Mouse (Mus musculus) G1E (cell line): ENCODE results near the gene A630023A22Rik. TPM values are rescaled to one million over a fixed set of nuclear protein-coding genes. Genes with fewer than 3 reads are reported as not detected.
A peak's percentile ranks its signal among the peaks of the same experiment; 100 is the strongest.

Source experiments
- ATAC-seq: 2 replicates; pipeline ENCODE4 v1.8.0; 2016; ENCODE audit warnings: mild to moderate bottlenecking; ENCODE audit not compliant: insufficient number of reproducible peaks, poor library complexity, low FRiP score, severe bottlenecking; ENCODE audit errors: extremely low read depth
- DNase-seq: peaks from one replicate; pipeline ENCODE4 v3.0.0; 2012; ENCODE audit warnings: low spot score
- H3K27me3 ChIP-seq: 2 replicates; pipeline ENCODE4 v1.6.1; 2012; ENCODE audit warnings: mild to moderate bottlenecking, low read length, inconsistent platforms; ENCODE audit not compliant: insufficient read depth
- H3K36me3 ChIP-seq: replicated peaks from 2 replicates; pipeline ENCODE3; 2012; ENCODE audit warnings: mild to moderate bottlenecking, inconsistent platforms
- H3K4me1 ChIP-seq: 2 replicates; pipeline ENCODE4 v1.6.1; 2012; ENCODE audit warnings: low read depth, low read length, inconsistent platforms, mixed read lengths; ENCODE audit not compliant: insufficient read depth
- H3K4me3 ChIP-seq: 2 replicates; pipeline ENCODE4 v1.5.1; 2012; ENCODE audit warnings: low read depth, mild to moderate bottlenecking, inconsistent platforms, low read length, moderate library complexity, mixed read lengths
- H3K9me3 ChIP-seq: replicated peaks from 2 replicates; pipeline ENCODE4 v1.6.1; 2012; ENCODE audit warnings: inconsistent platforms
- CTCF ChIP-seq: IDR thresholded peaks from 2 replicates; pipeline ENCODE4 v1.5.1; 2012; ENCODE audit warnings: low read depth, low read length, inconsistent platforms, mixed read lengths
- GATA1 ChIP-seq: IDR thresholded peaks from 2 replicates; pipeline ENCODE4 v1.6.1; 2012; ENCODE audit warnings: borderline replicate concordance, low read length, inconsistent platforms, mixed read lengths
- GATA2 ChIP-seq: IDR thresholded peaks from 2 replicates; pipeline ENCODE4 v1.6.1; 2012; ENCODE audit warnings: low read depth, low read length, inconsistent platforms, borderline replicate concordance
- POLR2AphosphoS5 ChIP-seq: IDR thresholded peaks from 2 replicates; pipeline ENCODE4 v1.6.1; 2012; ENCODE audit warnings: low read depth, low read length, inconsistent platforms; ENCODE audit not compliant: insufficient replicate concordance
- TAL1 ChIP-seq: conservative IDR thresholded peaks from 2 replicates; pipeline ENCODE4 v1.6.1; 2012; ENCODE audit warnings: low read depth, low read length, inconsistent platforms, mixed read lengths
- polyA plus RNA-seq: library from polyadenylated mRNA; stranded (reverse); fragments of >175 nt; gene quantifications from 2 replicates; pipeline ENCODE4 v1.2.3, GENCODE M21; 2012
- total RNA-seq, 2 experiments: library from RNA; stranded (forward) in 1 of 2; stranded (reverse) in 1 of 2; fragments of 200-1000 nt in 1 of 2; fragments of >200 nt in 1 of 2; fragmentation: Nextera tagmentation in 1 of 2; gene quantifications; 2 replicates each; pipeline ENCODE4 v1.2.3; 2014 to 2017

The A630023A22Rik gene
- total and polyA plus RNA-seq, 3 experiments = 0.11 TPM; not detected in 2

GRCm38 (mm10) chr14:34091475-34091874 is 11.1 kb downstream of the A630023A22Rik start:
- no peaks in the 10 kb centered on the region for H3K4me1 ChIP-seq
- no peak overlapping the region for H3K4me3 ChIP-seq
- ATAC-seq = no peak
- H3K27me3 ChIP-seq = no peaks in the 10 kb centered on the region; the same call in 1 of the 2 replicates
- DNase-seq = no peak
- H3K9me3 ChIP-seq = 0 out of 2 replicates have a peak, but pooled peaks cover 3% of the 10 kb centered on the region
- TF ChIP-seq TAL1 (no peak), CTCF (no peak), GATA2 (no peak), GATA1 (no peak), POLR2AphosphoS5 (no peak)
- no peaks in the 10 kb centered on the region for H3K36me3 ChIP-seq

GRCm38 (mm10) chr14:34089796-34090195 is 12.8 kb downstream of the A630023A22Rik start:
- Histone ChIP-seq H3K27me3 (no peaks in the 10 kb centered on the region; the same call in 1 of the 2 replicates), H3K36me3 (no peaks in the 10 kb centered on the region), H3K9me3 (0 out of 2 replicates have a peak, but pooled peaks cover 3% of the 10 kb centered on the region), H3K4me3 (no peak overlapping the region), H3K4me1 (no peaks in the 10 kb centered on the region)
- ATAC-seq = no peak
- TF ChIP-seq GATA1 = no peak
- no peak for TF ChIP-seq TAL1
- TF ChIP-seq GATA2 = no peak
- TF ChIP-seq POLR2AphosphoS5 = no peak
- no peak for DNase-seq

GRCm38 (mm10) chr14:34087856-34088398 is 14.6 kb downstream of the A630023A22Rik start:
- ATAC-seq = no peak

GRCm38 (mm10) chr14:34086806-34087205 is 15.7 kb downstream of the A630023A22Rik start:
- no peak for ATAC-seq
- Histone ChIP-seq H3K36me3 (no peaks in the 10 kb centered on the region), H3K27me3 (no peaks in the 10 kb centered on the region), H3K4me1 (no peaks in the 10 kb centered on the region), H3K4me3 (no peak overlapping the region), H3K9me3 (0 out of 2 replicates have a peak, but pooled peaks cover 3% of the 10 kb centered on the region)
- TF ChIP-seq POLR2AphosphoS5 (no peak), GATA2 (no peak), TAL1 (no peak), GATA1 (no peak), CTCF (no peak)
- DNase-seq = no peak

More at GRCm38 (mm10) chr14:34087856-34088398, 14.6 kb downstream of the A630023A22Rik start:
- H3K27me3 ChIP-seq = no peaks in the 10 kb centered on the region
- TF ChIP-seq CTCF (no peak), GATA2 (no peak)
- H3K4me3 ChIP-seq = no peak overlapping the region
- H3K9me3 ChIP-seq = 0 out of 2 replicates have a peak, but pooled peaks cover 3% of the 10 kb centered on the region
- H3K4me1 ChIP-seq = no peaks in the 10 kb centered on the region
- H3K36me3 ChIP-seq = no peaks in the 10 kb centered on the region
- no peak for DNase-seq

- Histone ChIP-seq H3K27me3 (no peaks in the 10 kb centered on the region), H3K4me1 (no peaks in the 10 kb centered on the region), H3K9me3 (no peaks in the 10 kb centered on the region), H3K4me3 (no peak within 1 kb of the TSS), H3K36me3 (no peaks in the 10 kb centered on the region)
- no peak for ATAC-seq
- no peak for DNase-seq
- TF ChIP-seq CTCF (no peak), GATA2 (no peak), GATA1 (no peak), TAL1 (no peak), POLR2AphosphoS5 (no peak)
Observed at GRCm38 (mm10) chr14:34085731-34086130, 16.8 kb downstream of the A630023A22Rik start, which contains the start of gene Anxa8. Anxa8 (plus strand) TSS chr14:34085981.

- Histone ChIP-seq H3K4me3 (no peak overlapping the region), H3K9me3 (no peaks in the 10 kb centered on the region), H3K36me3 (no peaks in the 10 kb centered on the region), H3K27me3 (no peaks in the 10 kb centered on the region; the same call in 1 of the 2 replicates), H3K4me1 (no peaks in the 10 kb centered on the region)
- no peak for TF ChIP-seq TAL1
- TF ChIP-seq GATA2 = no peak
- TF ChIP-seq CTCF = peak; percentile 5; the same call in 1 of the 2 replicates
- ATAC-seq (no peak), DNase-seq (peak; percentile 13)
Observed at GRCm38 (mm10) chr14:34080321-34080997, 22.1 kb downstream of the A630023A22Rik start.

GRCm38 (mm10) chr14:34078293-34078692 is 24.3 kb downstream of the A630023A22Rik start:
- DNase-seq (no peak), ATAC-seq (no peak)
- Histone ChIP-seq H3K4me3 (no peak overlapping the region), H3K9me3 (no peaks in the 10 kb centered on the region), H3K4me1 (no peaks in the 10 kb centered on the region), H3K36me3 (no peaks in the 10 kb centered on the region), H3K27me3 (no peaks in the 10 kb centered on the region; the same call in 1 of the 2 replicates)
- TF ChIP-seq POLR2AphosphoS5 = no peak
- TF ChIP-seq GATA1 = no peak
- TF ChIP-seq GATA2 = no peak
- no peak for TF ChIP-seq CTCF
- no peak for TF ChIP-seq TAL1
